Mouse (Mus musculus) MEL (cell line): ENCODE results near the gene Col9a2. TPM values are rescaled to one million over a fixed set of nuclear protein-coding genes. Genes with fewer than 3 reads are reported as not detected.

ENCODE experiments used
- DNase-seq: peaks from one replicate; pipeline ENCODE4 v3.0.0; 2011; ENCODE audit warnings: low read depth, low spot score
- H3K27ac ChIP-seq: 2 replicates; pipeline ENCODE4 v1.5.1; 2012; ENCODE audit warnings: low read depth, mild to moderate bottlenecking, control low read depth, low read length, moderate library complexity; ENCODE audit not compliant: control insufficient read depth
- H3K27me3 ChIP-seq, 2 experiments: fragments of 150-350 bp in 1 of 2; sonication (generic) in 1 of 2; 2 replicates each; pipeline ENCODE4 v1.6.1; 2012; ENCODE audit warnings: low read length in 2 of 2, mild to moderate bottlenecking in 2 of 2, improper control_type of control experiment in 1 of 2, moderate library complexity in 1 of 2; ENCODE audit not compliant: insufficient read depth in 2 of 2, control insufficient read depth in 1 of 2
- H3K36me3 ChIP-seq, 2 experiments: 2 replicates each; pipeline ENCODE4 v1.6.1; 2012 to 2014; ENCODE audit warnings: low read length in 2 of 2, improper control_type of control experiment in 1 of 2, inconsistent platforms in 1 of 2, mild to moderate bottlenecking in 1 of 2; ENCODE audit not compliant: insufficient read depth in 2 of 2, control insufficient read depth in 1 of 2
- H3K4me1 ChIP-seq, 2 experiments: fragments of 150-350 bp in 1 of 2; sonication (generic) in 1 of 2; 2 replicates each; pipeline ENCODE4 v1.6.1; 2012; ENCODE audit warnings: low read length in 2 of 2, improper control_type of control experiment in 1 of 2, mild to moderate bottlenecking in 1 of 2; ENCODE audit not compliant: insufficient read depth in 2 of 2, control insufficient read depth in 1 of 2
- H3K4me3 ChIP-seq, 2 experiments: fragments of 150-350 bp in 1 of 2; sonication (generic) in 1 of 2; 2 replicates each; pipeline ENCODE4 v1.5.1; 2012; ENCODE audit warnings: low read depth in 2 of 2, low read length in 2 of 2, mild to moderate bottlenecking in 2 of 2, moderate library complexity in 2 of 2, control low read depth in 1 of 2, improper control_type of control experiment in 1 of 2; ENCODE audit not compliant: control insufficient read depth in 1 of 2, insufficient read depth in 1 of 2
- H3K79me2 ChIP-seq: 2 replicates; pipeline ENCODE4 v1.6.1; 2012; ENCODE audit warnings: mild to moderate bottlenecking, low read length, moderate library complexity; ENCODE audit not compliant: control insufficient read depth, poor library complexity, insufficient read depth
- H3K9ac ChIP-seq: 2 replicates; pipeline ENCODE4 v1.6.1; 2012; ENCODE audit warnings: low read depth, mild to moderate bottlenecking, control low read depth, low read length, moderate library complexity; ENCODE audit not compliant: control insufficient read depth, poor library complexity, severe bottlenecking
- H3K9me3 ChIP-seq: fragments of 150-350 bp; sonication (generic); replicated peaks from 2 replicates; pipeline ENCODE4 v1.6.1; 2012; ENCODE audit warnings: mild to moderate bottlenecking, low read length, improper control_type of control experiment, moderate library complexity; ENCODE audit not compliant: insufficient read depth
- BHLHE40 ChIP-seq: IDR thresholded peaks from 2 replicates; pipeline ENCODE4 v1.6.1; 2012; ENCODE audit warnings: low read depth, mild to moderate bottlenecking, inconsistent platforms, low read length, improper control_type of control experiment, borderline replicate concordance
- CHD1 ChIP-seq: IDR thresholded peaks from 2 replicates; pipeline ENCODE4 v1.6.1; 2012; ENCODE audit warnings: low read depth, mild to moderate bottlenecking, inconsistent platforms, low read length, improper control_type of control experiment
- CHD2 ChIP-seq: IDR thresholded peaks from 2 replicates; pipeline ENCODE4 v1.6.1; 2011; ENCODE audit warnings: low read length, improper control_type of control experiment
- CTCF ChIP-seq, 3 experiments: IDR thresholded peaks in 2 of 3; conservative IDR thresholded peaks in 1 of 3; 2 replicates each; pipeline ENCODE4 v1.5.1; 2011 to 2012; ENCODE audit warnings: low read length in 3 of 3, low read depth in 2 of 3, mild to moderate bottlenecking in 2 of 3, improper control_type of control experiment in 1 of 3, inconsistent platforms in 1 of 3, mixed read lengths in 1 of 3, moderate library complexity in 1 of 3; ENCODE audit not compliant: control insufficient read depth in 1 of 3, insufficient read depth in 1 of 3, poor library complexity in 1 of 3, severe bottlenecking in 1 of 3
- E2F4 ChIP-seq: IDR thresholded peaks from 2 replicates; pipeline ENCODE4 v1.6.1; 2011; ENCODE audit warnings: low read depth, low read length, improper control_type of control experiment, borderline replicate concordance
- ELF1 ChIP-seq: IDR thresholded peaks from 2 replicates; pipeline ENCODE4 v1.6.1; 2014; ENCODE audit warnings: low read depth, mild to moderate bottlenecking, inconsistent platforms, low read length, improper control_type of control experiment, moderate library complexity
- EP300 ChIP-seq, 2 experiments: IDR thresholded peaks; 2 replicates each; pipeline ENCODE4 v1.6.1; 2011; ENCODE audit warnings: improper control_type of control experiment in 2 of 2, low read length in 2 of 2, low read depth in 1 of 2, mild to moderate bottlenecking in 1 of 2
- ETS1 ChIP-seq: IDR thresholded peaks from 2 replicates; pipeline ENCODE4 v1.6.1; 2012; ENCODE audit warnings: low read depth, mild to moderate bottlenecking, inconsistent platforms, low read length, improper control_type of control experiment, moderate library complexity
- GABPA ChIP-seq: IDR thresholded peaks from 2 replicates; pipeline ENCODE4 v1.6.1; 2012; ENCODE audit warnings: low read depth, mild to moderate bottlenecking, inconsistent platforms, low read length, improper control_type of control experiment, moderate library complexity
- GATA1 ChIP-seq: IDR thresholded peaks from 2 replicates; pipeline ENCODE4 v1.6.1; 2011; ENCODE audit warnings: low read depth, low read length, improper control_type of control experiment
- HCFC1 ChIP-seq: IDR thresholded peaks from 2 replicates; pipeline ENCODE4 v1.6.1; 2012; ENCODE audit warnings: low read depth, mild to moderate bottlenecking, inconsistent platforms, low read length, improper control_type of control experiment, moderate library complexity
- JUND ChIP-seq: IDR thresholded peaks from 2 replicates; pipeline ENCODE4 v1.6.1; 2011; ENCODE audit warnings: low read depth, mild to moderate bottlenecking, improper control_type of control experiment, low read length
- KAT2A ChIP-seq: conservative IDR thresholded peaks from 2 replicates; pipeline ENCODE4 v1.6.1; 2012; ENCODE audit warnings: low read depth, low read length, improper control_type of control experiment, inconsistent platforms
- MAX ChIP-seq: IDR thresholded peaks from 2 replicates; pipeline ENCODE4 v1.6.1; 2011; ENCODE audit warnings: low read length, improper control_type of control experiment
- MAZ ChIP-seq: IDR thresholded peaks from 2 replicates; pipeline ENCODE4 v1.6.1; 2012; ENCODE audit warnings: low read depth, mild to moderate bottlenecking, inconsistent platforms, low read length, improper control_type of control experiment
- MEF2A ChIP-seq: IDR thresholded peaks from 2 replicates; pipeline ENCODE4 v1.6.1; 2014; ENCODE audit warnings: low read depth, mild to moderate bottlenecking, inconsistent platforms, low read length, improper control_type of control experiment; ENCODE audit not compliant: poor library complexity, insufficient replicate concordance, severe bottlenecking; ENCODE audit errors: extremely low read depth
- MXI1 ChIP-seq: IDR thresholded peaks from 2 replicates; pipeline ENCODE4 v1.6.1; 2011; ENCODE audit warnings: mild to moderate bottlenecking, low read depth, low read length, improper control_type of control experiment
- MYB ChIP-seq: IDR thresholded peaks from 2 replicates; pipeline ENCODE4 v1.6.1; 2011; ENCODE audit warnings: mild to moderate bottlenecking, low read depth, low read length, improper control_type of control experiment
- MYC ChIP-seq: IDR thresholded peaks from 2 replicates; pipeline ENCODE4 v1.6.1; 2011; ENCODE audit warnings: low read depth, mild to moderate bottlenecking, low read length, improper control_type of control experiment, moderate library complexity
- NELFE ChIP-seq: IDR thresholded peaks from 2 replicates; pipeline ENCODE4 v1.6.1; 2011; ENCODE audit warnings: low read depth, low read length, improper control_type of control experiment
- NRF1 ChIP-seq: IDR thresholded peaks from 2 replicates; pipeline ENCODE4 v1.6.1; 2014; ENCODE audit warnings: low read depth, mild to moderate bottlenecking, inconsistent platforms, low read length, improper control_type of control experiment, moderate library complexity; ENCODE audit not compliant: poor library complexity, insufficient read depth, severe bottlenecking
- POLR2A ChIP-seq, 2 experiments: IDR thresholded peaks; 2 replicates each; pipeline ENCODE4 v1.6.1; 2011 to 2012; ENCODE audit warnings: low read length in 2 of 2, mild to moderate bottlenecking in 2 of 2, control low read depth in 1 of 2, improper control_type of control experiment in 1 of 2, low read depth in 1 of 2, moderate library complexity in 1 of 2; ENCODE audit not compliant: control insufficient read depth in 1 of 2, insufficient read depth in 1 of 2, poor library complexity in 1 of 2
- POLR2AphosphoS2 ChIP-seq: IDR thresholded peaks from 2 replicates; pipeline ENCODE4 v1.6.1; 2011; ENCODE audit warnings: low read length, improper control_type of control experiment
- POLR2AphosphoS5 ChIP-seq: IDR thresholded peaks from 2 replicates; pipeline ENCODE4 v1.6.1; 2012; ENCODE audit warnings: low read depth, borderline replicate concordance, mild to moderate bottlenecking, inconsistent platforms, low read length, moderate library complexity, mixed read lengths
- RAD21 ChIP-seq: IDR thresholded peaks from 2 replicates; pipeline ENCODE4 v1.6.1; 2011; ENCODE audit warnings: mild to moderate bottlenecking, low read depth, low read length, improper control_type of control experiment
- RCOR1 ChIP-seq: IDR thresholded peaks from 2 replicates; pipeline ENCODE4 v1.6.1; 2012; ENCODE audit warnings: low read depth, mild to moderate bottlenecking, inconsistent platforms, low read length, improper control_type of control experiment
- SIN3A ChIP-seq: IDR thresholded peaks from 2 replicates; pipeline ENCODE4 v1.6.1; 2012; ENCODE audit warnings: low read length, improper control_type of control experiment, inconsistent platforms
- SMC3 ChIP-seq: IDR thresholded peaks from 2 replicates; pipeline ENCODE4 v1.6.1; 2011; ENCODE audit warnings: low read depth, low read length, improper control_type of control experiment
- TAL1 ChIP-seq: IDR thresholded peaks from 2 replicates; pipeline ENCODE4 v1.6.1; 2012; ENCODE audit warnings: mild to moderate bottlenecking, inconsistent platforms, low read length, moderate library complexity, mixed read lengths
- TBP ChIP-seq: IDR thresholded peaks from 2 replicates; pipeline ENCODE4 v1.8.0; 2011; ENCODE audit warnings: low read depth, low read length, improper control_type of control experiment
- TCF12 ChIP-seq: IDR thresholded peaks from 2 replicates; pipeline ENCODE4 v1.6.1; 2014; ENCODE audit warnings: low read depth, mild to moderate bottlenecking, inconsistent platforms, low read length, improper control_type of control experiment, moderate library complexity
- USF1 ChIP-seq: IDR thresholded peaks from 2 replicates; pipeline ENCODE4 v1.6.1; 2014; ENCODE audit warnings: low read depth, mild to moderate bottlenecking, inconsistent platforms, low read length, improper control_type of control experiment, moderate library complexity
- USF2 ChIP-seq, 2 experiments: IDR thresholded peaks; 2 replicates each; pipeline ENCODE4 v1.6.1; 2011 to 2012; ENCODE audit warnings: improper control_type of control experiment in 2 of 2, low read length in 2 of 2, borderline replicate concordance in 1 of 2, inconsistent platforms in 1 of 2, low read depth in 1 of 2, mild to moderate bottlenecking in 1 of 2; ENCODE audit not compliant: insufficient read depth in 1 of 2
- ZKSCAN1 ChIP-seq: IDR thresholded peaks from 2 replicates; pipeline ENCODE4 v1.6.1; 2012; ENCODE audit warnings: low read depth, mild to moderate bottlenecking, inconsistent platforms, low read length, improper control_type of control experiment, moderate library complexity
- ZMIZ1 ChIP-seq: IDR thresholded peaks from 2 replicates; pipeline ENCODE4 v1.6.1; 2012; ENCODE audit warnings: low read depth, mild to moderate bottlenecking, inconsistent platforms, low read length, improper control_type of control experiment, moderate library complexity
- ZNF384 ChIP-seq: IDR thresholded peaks from 2 replicates; pipeline ENCODE4 v1.6.1; 2012; ENCODE audit warnings: low read depth, mild to moderate bottlenecking, inconsistent platforms, low read length, improper control_type of control experiment
- polyA plus RNA-seq, 2 experiments: library from polyadenylated mRNA; stranded (reverse) in 1 of 2; unstranded in 1 of 2; fragments of >175 nt in 1 of 2; fragments of >200 nt in 1 of 2; gene quantifications; 2 replicates each; pipeline versions ENCODE4 v1.2.1 to v1.2.4; 2012; ENCODE audit warnings: low replicate concordance in 2 of 2, low read depth in 1 of 2; ENCODE audit not compliant: insufficient read length in 2 of 2, insufficient read depth in 1 of 2, missing spikeins in 1 of 2
- total RNA-seq: library from RNA; depleted of rRNA; stranded (reverse); fragments of 300-350 nt; gene quantifications from 2 replicates; pipeline ENCODE4 v1.2.3, GENCODE M21; 2012

The Col9a2 gene
- total and polyA plus RNA-seq, 3 experiments, result 0.12 TPM; not detected in 2

DNA sequence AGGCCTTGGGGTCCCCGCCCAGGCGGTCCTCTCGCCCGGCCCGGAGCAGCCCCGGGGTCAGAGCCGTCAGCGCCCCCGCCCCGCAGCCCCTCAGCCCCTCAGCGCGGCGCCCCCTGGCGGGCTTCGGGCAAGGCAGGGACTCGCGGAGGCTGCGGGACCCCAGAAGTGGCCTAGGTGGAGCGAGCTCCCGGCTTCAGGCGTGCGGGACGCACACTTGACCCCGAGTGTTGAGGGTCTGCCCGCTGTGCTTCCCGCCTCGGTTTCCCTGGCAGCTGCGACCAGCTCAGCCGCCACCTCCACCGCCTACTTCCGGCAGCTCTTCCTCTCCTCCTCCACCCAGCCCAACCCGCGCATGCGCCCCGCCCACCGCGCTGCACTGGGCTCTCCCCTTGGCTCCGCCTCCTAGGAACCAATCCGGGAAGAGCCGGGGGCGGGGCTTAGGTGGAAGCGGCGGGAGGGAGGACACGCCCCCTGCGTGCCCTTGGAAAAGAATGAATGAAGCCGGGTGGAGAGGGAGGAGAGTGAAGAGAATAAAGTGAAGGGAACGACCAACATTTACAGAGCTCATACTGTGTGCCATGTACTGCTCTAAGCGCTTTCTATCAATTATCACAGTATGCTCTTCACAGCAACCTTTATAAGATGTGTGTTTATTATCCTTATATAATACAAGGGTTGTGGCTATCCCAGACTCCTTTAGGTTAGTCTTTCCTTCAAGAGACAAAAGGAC is 22.1 kb upstream of the Col9a2 start, which contains the start of gene Smap2:
TSS of gene Smap2 (minus strand) at position 320 of the 730 bp plus-strand sequence.
- Histone ChIP-seq H3K9ac (peak within 1 kb of the TSS; percentile 91), H3K27me3 (no peaks in the 10 kb centered on the region), H3K36me3 (peaks cover 0 to 41% of the 10 kb centered on the region in 2 experiments; a peak in 2 of 4 replicates), H3K4me1 (peaks cover 9 to 39% of the 10 kb centered on the region in 2 experiments), H3K79me2 (peaks cover 34% of the 10 kb centered on the region), H3K4me3 (peak within 1 kb of the TSS; percentile 80 to 94), H3K9me3 (no peaks in the 10 kb centered on the region), H3K27ac (peak within 1 kb of the TSS; percentile 83)
- DNase-seq, result peak; percentile 97
- TF ChIP-seq E2F4 (no peak), GABPA (no peak), RAD21 (no peak), TAL1 (no peak), NELFE (peak; percentile 79), ETS1 (no peak), CHD2 (no peak), BHLHE40 (no peak), ZNF384 (no peak), CTCF (IDR thresholded peaks at IDR 0.05 in 2 of 3, conservative IDR thresholded peaks at IDR 0.05 in 1 of 3; ENCODE audit: control insufficient read depth in 1 of 3, insufficient read depth in 1 of 3, low read depth in 2 of 3, low read length in 3 of 3, poor library complexity in 1 of 3, severe bottlenecking in 1 of 3) (peak; percentile 52 to 77 (median 57)), USF1 (no peak), SIN3A (no peak; the same call in none of the 2 replicates), RCOR1 (no peak), TCF12 (peak; percentile 21; the same call in 1 of the 2 replicates), POLR2AphosphoS2 (peak; percentile 65; the same call in 1 of the 2 replicates), POLR2AphosphoS5 (no peak), GATA1 (no peak), USF2 (IDR thresholded peaks at IDR 0.05; ENCODE audit: borderline replicate concordance in 1 of 2, insufficient read depth in 1 of 2, low read depth in 1 of 2, low read length in 2 of 2) (no peak), MYC (no peak), MEF2A (no peak), MAZ (no peak; the same call in 1 of the 2 replicates), HCFC1 (peak; percentile 69), EP300 (IDR thresholded peaks at IDR 0.05; ENCODE audit: low read depth in 1 of 2, low read length in 2 of 2) (no peak), ZMIZ1 (peak; percentile 70; the same call in 1 of the 2 replicates), SMC3 (no peak), TBP (no peak), JUND (no peak), ELF1 (peak; percentile 86), CHD1 (no peak), ZKSCAN1 (no peak), POLR2A (IDR thresholded peaks at IDR 0.05; ENCODE audit: control insufficient read depth in 1 of 2, insufficient read depth in 1 of 2, low read depth in 1 of 2, low read length in 2 of 2, poor library complexity in 1 of 2) (peak; percentile 49 to 83; a peak in 3 of 4 replicates), MAX (peak; percentile 67), MYB (no peak), KAT2A (no peak), NRF1 (peak; percentile 99), MXI1 (no peak; the same call in 1 of the 2 replicates)
